Mouse (Mus musculus) forebrain, embryonic 12.5 days (tissue): ENCODE results near the gene Twist2. TPM values are rescaled to one million over a fixed set of nuclear protein-coding genes. Genes with fewer than 3 reads are reported as not detected.

Experiments used
- ATAC-seq: fragments of 200-750 bp; cut with Nextera tagmentation; 2 replicates; pipeline ENCODE4 v1.8.0; 2017; ENCODE audit warnings: moderate TSS enrichment; ENCODE audit not compliant: low FRiP score
- H3K27ac ChIP-seq: fragments of 300-500 bp; sonication (generic); 2 replicates; pipeline ENCODE4 v1.5.1; 2016; ENCODE audit warnings: mild to moderate bottlenecking
- H3K27me3 ChIP-seq: fragments of 300-500 bp; sonication (generic); 2 replicates; pipeline ENCODE4 v1.6.1; 2016; ENCODE audit warnings: mild to moderate bottlenecking
- H3K36me3 ChIP-seq: fragments of 300-500 bp; sonication (generic); replicated peaks from 2 replicates; pipeline ENCODE4 v1.6.1; 2016; ENCODE audit warnings: mild to moderate bottlenecking
- H3K4me1 ChIP-seq: fragments of 300-500 bp; sonication (generic); 2 replicates; pipeline ENCODE4 v1.6.1; 2016
- H3K4me2 ChIP-seq: fragments of 300-500 bp; sonication (generic); 2 replicates; pipeline ENCODE4 v1.6.1; 2016; ENCODE audit warnings: mild to moderate bottlenecking, moderate library complexity
- H3K4me3 ChIP-seq: fragments of 300-500 bp; sonication (generic); replicated peaks from 2 replicates; pipeline ENCODE4 v1.5.1; 2016; ENCODE audit warnings: mild to moderate bottlenecking
- H3K9ac ChIP-seq: fragments of 300-500 bp; sonication (generic); 2 replicates; pipeline ENCODE4 v1.6.1; 2016; ENCODE audit warnings: mild to moderate bottlenecking
- H3K9me3 ChIP-seq: fragments of 300-500 bp; sonication (generic); 2 replicates; pipeline ENCODE4 v1.6.1; 2016
- WGBS: fragments of 180-500 bp; shearing (Covaris S2); methylation state at CpG from one replicate; pipeline ENCODE4 v1.1.7; 2016; 5-methylcytosine and 5-hydroxymethylcytosine counted together
- polyA plus RNA-seq: library from polyadenylated mRNA; unstranded; fragments of >200 nt; fragmentation: Nextera tagmentation; extraction: Ambion mirVana; gene quantifications from 2 replicates; pipeline ENCODE4 v1.2.1, GENCODE M21; 2016

Twist2 gene
- polyA plus RNA-seq, 1 experiment from 2014 or later = 8.8 TPM

DNA sequence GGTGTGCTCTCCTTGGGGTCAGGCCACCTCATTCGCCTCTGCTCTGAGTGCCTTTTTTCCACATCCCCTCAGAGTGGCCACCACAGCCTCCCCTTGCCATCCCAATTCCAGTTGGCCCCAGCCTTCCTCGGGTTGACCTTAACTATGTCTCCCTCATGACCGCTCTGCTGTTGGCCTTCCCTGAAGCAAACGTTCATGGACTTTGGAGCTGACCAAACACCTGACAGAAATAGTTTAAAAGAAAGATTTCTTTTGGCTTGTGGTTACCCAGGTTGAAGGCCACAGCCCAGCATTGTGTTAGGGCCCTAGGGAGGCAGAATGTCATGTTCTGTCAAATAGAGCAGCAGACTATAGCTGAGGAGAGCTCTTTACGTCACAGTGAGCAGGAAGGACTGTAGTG is 93.0 kb downstream of the Twist2 start:
- Histone ChIP-seq H3K4me1 (no peaks in the 10 kb centered on the region), H3K4me3 (no peak overlapping the region), H3K4me2 (no peak overlapping the region), H3K9me3 (no peaks in the 10 kb centered on the region), H3K27me3 (no peaks in the 10 kb centered on the region), H3K9ac (no peak overlapping the region), H3K36me3 (no peaks in the 10 kb centered on the region), H3K27ac (no peak overlapping the region)
- WGBS = 88% methylated on average over 5 of the region's 5 CpGs
- ATAC-seq = no peak

DNA sequence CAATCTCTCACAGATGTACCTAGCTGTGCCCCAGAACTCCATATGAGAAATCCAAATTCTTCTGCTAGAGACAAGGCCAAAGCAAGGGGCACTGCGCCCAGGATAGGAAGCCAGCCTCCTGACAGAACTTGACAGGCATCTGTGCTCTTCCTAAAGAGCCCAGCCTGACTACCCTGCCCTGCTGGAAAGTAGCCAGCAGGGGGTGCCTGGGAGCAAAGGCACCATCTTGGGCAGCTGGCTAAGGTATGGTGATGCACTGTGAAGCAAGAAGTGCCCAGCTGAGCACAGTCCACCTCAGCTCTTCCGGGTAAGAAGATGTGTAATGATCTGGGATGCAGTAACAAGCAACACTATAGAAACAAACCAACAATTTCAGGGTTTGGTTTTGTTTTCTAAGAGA is 95.8 kb downstream of the Twist2 start:
- Histone ChIP-seq H3K4me1 (no peaks in the 10 kb centered on the region), H3K4me3 (no peak overlapping the region), H3K27ac (no peak overlapping the region), H3K27me3 (no peaks in the 10 kb centered on the region), H3K9ac (no peak overlapping the region), H3K4me2 (no peak overlapping the region), H3K36me3 (no peaks in the 10 kb centered on the region), H3K9me3 (no peaks in the 10 kb centered on the region)
- ATAC-seq = no peak
- 89% methylated on average over 2 of the region's 2 CpGs for WGBS
